Mouse (Mus musculus) right cerebral cortex, postnatal 14 days (tissue): ENCODE data around the gene Trim2.

ENCODE experiments used
- DNase-seq: peaks from one replicate; pipeline ENCODE4 v3.0.0; 2022

Trim2 gene

GRCm38 (mm10) chr3:84128871-84129870, 177.5 kb downstream of the Trim2 start:
- DNase-seq, result no peak

DNA sequence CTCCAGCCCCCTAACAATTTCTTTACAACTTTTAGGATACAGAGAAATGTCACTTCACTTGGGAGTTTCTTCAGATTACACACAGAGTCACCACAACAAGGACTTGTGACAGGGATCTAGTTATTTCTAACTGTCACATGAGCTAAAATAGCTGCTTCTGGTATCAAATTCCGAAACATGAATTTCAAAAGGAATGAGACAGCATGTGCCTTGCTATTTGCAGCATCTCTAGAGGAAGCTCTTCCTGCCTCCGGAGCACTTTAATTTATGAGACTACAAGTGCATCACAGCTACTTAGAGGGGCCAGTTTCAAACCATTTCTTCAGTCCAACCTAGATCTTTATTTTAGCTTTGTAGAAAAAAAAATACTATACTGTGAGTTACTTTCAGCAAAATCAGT, 179.2 kb downstream of the Trim2 start:
- DNase-seq, result no peak

DNA sequence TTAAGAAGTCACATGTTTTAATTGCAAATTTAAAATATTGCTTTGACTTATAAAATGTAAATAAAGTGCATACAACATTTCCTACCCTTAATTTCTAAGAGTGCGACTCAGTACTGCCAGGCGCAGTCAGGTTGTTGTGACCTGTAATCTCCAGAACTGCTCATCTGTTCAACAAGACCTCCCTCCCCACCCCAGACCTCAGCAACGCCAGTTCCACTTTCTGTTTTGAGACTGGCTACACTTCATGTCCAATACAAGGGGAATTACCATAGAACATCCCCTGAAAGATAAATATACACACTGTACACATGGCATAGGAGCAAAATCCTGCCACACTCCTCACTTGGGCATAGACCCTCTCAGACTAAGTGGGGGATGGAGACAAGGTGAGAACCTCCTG, 180.0 kb downstream of the Trim2 start:
- no peak for DNase-seq

DNA sequence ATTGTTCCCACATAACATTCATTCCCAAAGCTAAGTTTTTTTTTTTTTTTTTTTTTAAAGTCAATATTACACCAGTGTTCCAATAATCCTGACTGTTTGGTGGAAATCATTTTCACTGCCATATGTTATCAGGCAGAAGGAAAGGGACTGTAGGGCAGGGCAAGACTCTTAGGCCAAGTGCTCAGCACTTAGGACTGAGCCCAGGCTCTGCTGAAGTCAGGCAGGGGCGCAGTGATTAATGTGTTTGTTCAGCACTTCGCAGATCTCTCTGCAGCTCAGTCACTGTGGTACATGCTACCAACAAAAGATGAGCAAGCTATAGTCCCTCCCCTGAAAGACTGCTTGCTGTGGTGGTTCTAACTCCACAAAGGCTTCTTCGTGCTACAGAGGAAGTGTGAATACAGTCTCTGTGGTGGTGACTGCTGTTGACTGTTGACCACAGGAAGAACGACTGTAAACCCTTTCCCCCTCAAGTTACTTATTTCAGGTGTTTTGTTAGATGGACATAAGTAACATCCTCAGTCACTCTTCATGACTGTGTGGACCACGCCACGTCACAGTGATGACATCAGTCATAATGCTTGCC, 180.9 kb downstream of the Trim2 start:
- no peak for DNase-seq

- no peak for DNase-seq
Measured at GRCm38 (mm10) chr3:84123461-84123860, 183.2 kb downstream of the Trim2 start.

DNA sequence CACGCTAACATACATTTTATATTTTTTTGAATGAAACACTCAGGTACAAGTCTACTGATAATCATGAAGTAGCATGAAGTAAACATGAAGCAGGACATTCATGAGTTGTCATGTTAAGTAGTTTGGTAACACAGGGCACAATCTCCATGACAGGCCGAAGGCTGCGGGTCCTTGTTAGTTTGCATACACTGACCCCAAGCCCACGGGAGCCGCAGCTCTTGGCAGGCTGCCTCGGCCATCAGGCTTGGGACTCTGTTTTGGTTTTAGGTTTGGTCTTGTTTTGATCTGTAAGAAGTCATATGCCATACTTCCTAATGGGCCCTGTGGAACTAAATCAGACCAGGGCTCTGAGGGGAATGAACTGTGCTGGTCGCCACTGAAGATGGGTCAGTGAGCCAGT, 188.0 kb downstream of the Trim2 start:
- no peak for DNase-seq

- DNase-seq, result no peak
Measured at GRCm38 (mm10) chr3:84118178-84118577, 188.5 kb downstream of the Trim2 start.
